Mouse (Mus musculus) midbrain, embryonic 11.5 days (tissue): ENCODE data around the gene Lgi4. TPM values are rescaled to one million over a fixed set of nuclear protein-coding genes. Genes with fewer than 3 reads are reported as not detected.

ENCODE experiments used
- ATAC-seq: fragments of 200-750 bp; cut with Nextera tagmentation; 2 replicates; pipeline ENCODE4 v1.8.0; 2017; ENCODE audit warnings: moderate TSS enrichment, moderate library complexity; ENCODE audit not compliant: low FRiP score
- DNase-seq: peaks from one replicate; pipeline ENCODE4 v3.0.0; 2015; ENCODE audit warnings: low spot score; ENCODE audit errors: missing footprints
- H3K27ac ChIP-seq: fragments of 300-500 bp; sonication (generic); 2 replicates; pipeline ENCODE4 v1.5.1; 2014; ENCODE audit warnings: low read depth, low read length
- H3K27me3 ChIP-seq: fragments of 300-500 bp; sonication (generic); 2 replicates; pipeline ENCODE4 v1.6.1; 2014; ENCODE audit warnings: mild to moderate bottlenecking, low read length, moderate library complexity, mixed read lengths; ENCODE audit not compliant: control insufficient read depth, insufficient read depth
- H3K36me3 ChIP-seq: fragments of 300-500 bp; sonication (generic); 2 replicates; pipeline ENCODE4 v1.6.1; 2014; ENCODE audit warnings: mild to moderate bottlenecking, low read length, moderate library complexity, mixed read lengths; ENCODE audit not compliant: control insufficient read depth, insufficient read depth
- H3K4me1 ChIP-seq: fragments of 300-500 bp; sonication (generic); 2 replicates; pipeline ENCODE4 v1.6.1; 2014; ENCODE audit warnings: low read length; ENCODE audit not compliant: control insufficient read depth, insufficient read depth
- H3K4me2 ChIP-seq: fragments of 300-500 bp; sonication (generic); 2 replicates; pipeline ENCODE4 v1.6.1; 2014; ENCODE audit warnings: mild to moderate bottlenecking, moderate library complexity
- H3K4me3 ChIP-seq: fragments of 300-500 bp; sonication (generic); 2 replicates; pipeline ENCODE4 v1.5.1; 2014; ENCODE audit warnings: low read depth, low read length
- H3K9ac ChIP-seq: fragments of 300-500 bp; sonication (generic); 2 replicates; pipeline ENCODE4 v1.6.1; 2014; ENCODE audit warnings: low read length
- H3K9me3 ChIP-seq: fragments of 300-500 bp; sonication (generic); 2 replicates; pipeline ENCODE4 v1.6.1; 2016; ENCODE audit warnings: low read length; ENCODE audit not compliant: control insufficient read depth
- WGBS: fragments of 180-500 bp; shearing (Covaris S2); extraction: QIAGEN DNeasy Blood & Tissue Kit; methylation state at CpG from one replicate; pipeline ENCODE4 v1.1.7; 2014; 5-methylcytosine and 5-hydroxymethylcytosine counted together
- polyA plus RNA-seq: library from polyadenylated mRNA; unstranded; fragments of >200 nt; fragmentation: Nextera tagmentation; extraction: Ambion mirVana; gene quantifications from 2 replicates; pipeline ENCODE4 v1.2.1, GENCODE M21; 2014

The Lgi4 gene
- polyA plus RNA-seq: 0.58 and 0.85 TPM in 2 replicates

- Histone ChIP-seq H3K27ac (no peak within 1 kb of the TSS), H3K27me3 (peaks cover 4% of the 10 kb centered on the region; the same call in 1 of the 2 replicates), H3K4me3 (no peak within 1 kb of the TSS), H3K36me3 (no peaks in the 10 kb centered on the region), H3K4me2 (no peak within 1 kb of the TSS), H3K4me1 (peaks cover 2% of the 10 kb centered on the region), H3K9me3 (no peaks in the 10 kb centered on the region), H3K9ac (0 out of 2 replicates have a peak within 1 kb of the TSS, but pooled peaks have one; percentile 14)
- peak; percentile 99 for DNase-seq
- ATAC-seq: peak; percentile 85
- 2% methylated on average over 2 of the region's 2 CpGs for WGBS
Measured at GRCm38 (mm10) chr7:31059108-31059507, at the start of gene Lgi4. Gene Lgi4, plus strand, starts transcription at chr7:31059342.

- DNase-seq: no peak
- Histone ChIP-seq H3K9me3 (no peaks in the 10 kb centered on the region), H3K4me2 (no peak overlapping the region), H3K27ac (no peak overlapping the region), H3K27me3 (no peaks in the 10 kb centered on the region), H3K36me3 (no peaks in the 10 kb centered on the region), H3K9ac (no peak overlapping the region), H3K4me3 (no peak overlapping the region), H3K4me1 (no peaks in the 10 kb centered on the region)
- WGBS: 94% methylated on average over 5 of the region's 5 CpGs
- ATAC-seq: no peak
Measured at GRCm38 (mm10) chr7:31012971-31013370, 46.2 kb upstream of the Lgi4 start.

- no peak for DNase-seq
- Histone ChIP-seq H3K27ac (no peak overlapping the region), H3K9me3 (no peaks in the 10 kb centered on the region), H3K36me3 (no peaks in the 10 kb centered on the region), H3K4me1 (no peaks in the 10 kb centered on the region), H3K9ac (no peak overlapping the region), H3K27me3 (no peaks in the 10 kb centered on the region), H3K4me2 (no peak overlapping the region), H3K4me3 (no peak overlapping the region)
- ATAC-seq: no peak
- WGBS: 75% methylated on average over 10 of the region's 10 CpGs
Measured at GRCm38 (mm10) chr7:31017104-31017901, 41.8 kb upstream of the Lgi4 start.

- no peak for DNase-seq
- no peak for ATAC-seq
- 79% methylated on average over 8 of the region's 8 CpGs for WGBS
- H3K27ac ChIP-seq: no peak overlapping the region
- H3K4me1 ChIP-seq: no peaks in the 10 kb centered on the region
- no peak overlapping the region for H3K9ac ChIP-seq
- H3K9me3 ChIP-seq: no peaks in the 10 kb centered on the region
- H3K4me2 ChIP-seq: no peak overlapping the region
- H3K4me3 ChIP-seq: no peak overlapping the region
- H3K36me3 ChIP-seq: no peaks in the 10 kb centered on the region
- H3K27me3 ChIP-seq: no peaks in the 10 kb centered on the region
Measured at GRCm38 (mm10) chr7:31028609-31029008, 30.5 kb upstream of the Lgi4 start.

GRCm38 (mm10) chr7:31030717-31031116, 28.4 kb upstream of the Lgi4 start:
- Histone ChIP-seq H3K27me3 (no peaks in the 10 kb centered on the region), H3K9me3 (no peaks in the 10 kb centered on the region), H3K9ac (no peak overlapping the region), H3K36me3 (no peaks in the 10 kb centered on the region), H3K4me1 (no peaks in the 10 kb centered on the region), H3K27ac (no peak overlapping the region), H3K4me2 (no peak overlapping the region), H3K4me3 (no peak overlapping the region)
- no peak for DNase-seq
- WGBS: 71% methylated on average over 2 of the region's 2 CpGs
- ATAC-seq: no peak

DNA sequence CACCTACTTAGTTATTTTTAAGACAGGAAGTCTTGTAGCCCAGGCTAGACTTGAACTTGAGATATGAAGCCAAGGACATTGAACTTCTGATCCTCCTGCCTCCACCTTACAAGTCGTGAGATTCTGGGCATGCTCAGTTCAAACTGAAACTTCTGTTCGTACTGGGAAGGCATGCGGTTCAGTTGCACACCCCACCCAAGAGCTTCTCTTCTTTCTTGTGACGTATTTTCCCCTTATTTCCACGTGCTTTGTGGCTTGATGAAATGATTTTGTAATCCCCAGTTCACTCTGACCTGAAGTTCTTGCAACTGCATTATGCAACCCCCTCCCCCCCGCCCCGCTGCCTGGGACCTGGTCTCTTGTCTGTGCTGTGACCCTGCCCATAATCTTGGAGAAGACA, 27.4 kb upstream of the Lgi4 start:
- Histone ChIP-seq H3K4me2 (no peak overlapping the region), H3K9me3 (no peaks in the 10 kb centered on the region), H3K4me1 (no peaks in the 10 kb centered on the region), H3K27ac (no peak overlapping the region), H3K4me3 (no peak overlapping the region), H3K9ac (no peak overlapping the region), H3K27me3 (no peaks in the 10 kb centered on the region), H3K36me3 (no peaks in the 10 kb centered on the region)
- DNase-seq (no peak), ATAC-seq (no peak)
- 81% methylated on average over 7 of the region's 7 CpGs for WGBS

GRCm38 (mm10) chr7:31033409-31034165, 25.6 kb upstream of the Lgi4 start:
- H3K4me3 ChIP-seq: no peak overlapping the region
- 77% methylated on average over 9 of the region's 9 CpGs for WGBS
- H3K36me3 ChIP-seq: no peaks in the 10 kb centered on the region
- ATAC-seq: no peak
- no peak overlapping the region for H3K4me2 ChIP-seq
- H3K9ac ChIP-seq: no peak overlapping the region
- no peaks in the 10 kb centered on the region for H3K27me3 ChIP-seq
- no peak for DNase-seq
- no peak overlapping the region for H3K27ac ChIP-seq
- no peaks in the 10 kb centered on the region for H3K4me1 ChIP-seq
- no peaks in the 10 kb centered on the region for H3K9me3 ChIP-seq

- Histone ChIP-seq H3K27ac (no peak overlapping the region), H3K4me2 (no peak overlapping the region), H3K27me3 (no peaks in the 10 kb centered on the region), H3K4me1 (no peaks in the 10 kb centered on the region), H3K4me3 (no peak overlapping the region), H3K9ac (no peak overlapping the region), H3K36me3 (no peaks in the 10 kb centered on the region), H3K9me3 (no peaks in the 10 kb centered on the region)
- DNase-seq: no peak
- 58% methylated on average over 11 of the region's 11 CpGs for WGBS
- no peak for ATAC-seq
Measured at GRCm38 (mm10) chr7:31034789-31035188, 24.4 kb upstream of the Lgi4 start.

GRCm38 (mm10) chr7:31035291-31035690, 23.9 kb upstream of the Lgi4 start:
- Histone ChIP-seq H3K4me1 (no peaks in the 10 kb centered on the region), H3K4me3 (no peak overlapping the region), H3K4me2 (no peak overlapping the region), H3K27me3 (no peaks in the 10 kb centered on the region), H3K9me3 (no peaks in the 10 kb centered on the region), H3K9ac (no peak overlapping the region), H3K27ac (no peak overlapping the region), H3K36me3 (no peaks in the 10 kb centered on the region)
- no peak for ATAC-seq
- whole genome bisulfite sequencing: 79% methylated on average over 10 of the region's 11 CpGs
- DNase-seq: no peak
